Mouse (Mus musculus): ENCODE data around the gene Sox2.

Sox2 gene

GRCm38 (mm10) chr3:34649726-34650620, at the start of gene Sox2:
Gene Sox2 (plus strand): TSS chr3:34650405.
- DNase-seq (ENCODE audit: low read depth, low spot score) = peak; percentile 88

DNA sequence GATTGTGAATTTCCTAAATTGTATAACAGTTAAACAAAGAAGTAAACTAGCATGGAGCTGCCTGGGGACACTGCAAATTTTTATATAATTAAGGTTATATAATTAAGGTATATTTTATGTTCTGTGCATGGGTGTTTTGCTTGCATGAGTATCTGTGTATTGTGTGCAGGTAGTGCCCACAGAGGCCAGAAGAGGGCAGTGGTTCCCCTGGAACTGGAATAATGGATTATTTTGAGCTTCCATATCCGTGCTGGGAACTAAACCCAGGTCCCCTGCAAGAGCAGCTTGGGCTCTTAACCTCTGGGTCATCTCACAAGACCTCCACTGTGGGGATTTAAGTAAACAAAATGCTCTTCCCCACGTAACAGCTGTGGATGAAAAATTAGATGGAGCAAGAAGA, 49.1 kb upstream of the Sox2 start:
- no peak for DNase-seq (ENCODE audit: low read depth, low spot score)

- no peak for DNase-seq (ENCODE audit: low read depth, low spot score)
Observed at GRCm38 (mm10) chr3:34614107-34614506, 36.1 kb upstream of the Sox2 start.

DNA sequence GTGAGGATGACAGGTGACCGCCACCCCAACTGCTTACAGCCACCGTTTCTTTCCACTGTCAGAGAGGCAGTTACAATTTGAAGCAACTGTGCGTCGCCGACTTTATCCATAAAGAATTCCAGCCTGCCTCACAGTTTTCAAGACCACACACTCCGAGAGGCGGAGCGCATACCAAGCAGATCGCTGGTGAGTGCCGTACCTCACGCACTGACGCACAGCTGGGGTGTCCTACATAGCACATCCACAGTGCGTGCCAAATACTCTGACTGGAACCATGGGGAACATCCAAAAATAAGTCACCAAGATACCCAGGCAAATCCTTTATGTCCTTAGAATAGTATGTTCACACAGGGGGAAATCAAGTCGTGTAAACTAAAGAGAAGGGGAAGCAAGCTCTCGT, 34.7 kb upstream of the Sox2 start:
- no peak for DNase-seq (ENCODE audit: low read depth, low spot score)

DNA sequence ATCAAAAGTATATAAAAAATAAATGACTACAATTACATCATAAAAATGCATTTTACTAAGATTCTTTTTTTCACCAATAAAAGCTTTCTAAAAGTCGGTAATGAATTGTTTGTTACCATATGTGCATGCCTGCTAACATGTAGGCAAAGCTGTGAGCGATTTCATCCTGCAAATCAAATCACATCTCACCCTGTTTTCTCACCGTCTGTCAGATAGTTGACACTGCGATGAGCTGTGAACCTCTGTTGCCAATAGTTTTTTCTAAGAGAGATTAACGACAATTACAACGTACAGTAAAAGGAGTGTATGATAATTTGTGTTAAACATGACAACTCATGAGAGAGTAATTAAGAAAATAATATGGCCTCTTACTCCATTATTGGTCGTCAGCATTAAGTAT, 31.3 kb upstream of the Sox2 start:
- DNase-seq (ENCODE audit: low read depth, low spot score) = no peak

DNA sequence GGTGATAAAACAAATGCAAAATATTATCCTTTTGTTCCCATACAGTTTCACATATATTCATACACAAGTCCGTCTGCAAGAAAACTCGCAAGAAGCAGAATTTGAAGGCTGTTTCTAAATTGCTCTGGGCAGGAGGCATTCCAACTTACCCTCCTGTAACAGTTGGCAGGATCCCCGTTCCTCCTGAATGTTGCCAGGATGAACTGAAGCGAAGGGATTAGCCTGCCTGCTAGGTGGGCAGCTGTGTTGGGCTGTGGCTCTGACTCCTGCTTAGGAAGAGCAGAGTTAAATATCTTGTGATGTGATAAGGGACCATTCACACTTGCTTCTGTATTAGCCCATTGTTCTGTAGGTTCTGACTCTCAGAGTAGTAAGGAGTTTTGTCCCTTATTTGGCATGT, 30.1 kb upstream of the Sox2 start:
- no peak for DNase-seq (ENCODE audit: low read depth, low spot score)

DNA sequence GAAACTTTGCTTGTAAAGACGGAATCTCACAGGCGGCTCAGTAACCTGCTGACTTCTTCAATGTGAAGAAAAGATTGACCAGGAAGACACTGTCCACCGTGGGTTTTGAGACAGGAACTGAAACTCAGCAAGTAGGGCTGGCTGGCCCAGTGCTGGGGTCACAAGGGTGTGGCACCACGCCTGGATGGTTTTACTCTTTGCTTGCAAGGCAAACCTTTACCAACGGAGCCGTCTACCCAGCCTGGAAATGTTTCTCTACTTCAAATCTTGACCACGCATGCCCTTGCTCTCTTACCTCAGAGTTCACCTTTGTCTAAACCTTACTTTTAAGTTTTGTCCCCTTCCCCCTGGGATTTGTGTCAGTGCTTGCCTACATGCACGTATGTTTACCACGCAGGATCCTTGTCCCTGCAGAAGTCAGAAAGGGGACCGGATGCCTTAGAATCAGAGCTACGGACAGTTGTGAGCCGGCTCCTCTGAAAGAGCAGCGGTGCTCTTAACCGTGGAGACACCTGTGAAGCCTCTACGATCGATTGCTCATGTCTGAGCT, 25.4 kb upstream of the Sox2 start:
- no peak for DNase-seq (ENCODE audit: low read depth, low spot score)

GRCm38 (mm10) chr3:34626521-34626920, 23.7 kb upstream of the Sox2 start:
- DNase-seq (ENCODE audit: low read depth, low spot score) = no peak

DNA sequence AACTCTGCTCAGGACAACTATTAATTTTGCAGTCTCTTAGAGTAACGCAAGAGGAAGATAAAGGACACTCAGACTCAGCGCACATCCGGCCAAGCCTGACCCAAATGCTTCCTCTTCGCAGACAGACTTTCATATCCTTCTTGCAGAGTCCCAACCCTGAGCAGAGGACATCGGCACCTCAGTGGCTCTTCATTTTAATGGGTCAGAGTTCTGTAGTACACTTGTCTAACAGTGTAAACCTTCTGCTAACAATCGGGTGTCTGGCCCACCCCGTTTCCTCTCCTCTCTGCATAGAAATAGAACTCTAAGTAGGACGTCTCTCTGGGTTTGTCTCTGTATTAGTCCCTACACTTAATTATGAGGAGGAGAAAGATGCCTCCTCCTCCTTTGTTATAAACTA, 20.2 kb upstream of the Sox2 start:
- no peak for DNase-seq (ENCODE audit: low read depth, low spot score)

DNA sequence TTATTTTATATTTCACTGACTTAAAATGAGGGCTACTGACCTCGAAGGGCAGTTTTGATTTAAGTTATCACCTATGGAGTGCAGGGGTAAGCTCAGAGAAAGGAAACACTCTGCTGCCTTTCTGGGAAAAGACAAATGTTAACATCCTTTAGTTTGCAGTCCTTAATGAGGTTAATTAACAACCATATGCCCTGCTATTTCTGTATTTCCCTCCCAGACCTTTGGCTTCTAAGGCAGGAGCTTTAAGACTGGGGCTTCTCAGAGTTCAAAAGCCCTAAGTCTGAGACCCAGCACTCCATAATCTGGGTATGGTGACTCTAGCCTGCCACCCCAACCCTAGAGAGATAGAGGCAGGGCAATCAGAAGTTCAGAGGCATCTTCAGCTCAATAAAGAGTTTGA, 19.5 kb upstream of the Sox2 start:
- DNase-seq (ENCODE audit: low read depth, low spot score) = no peak

DNA sequence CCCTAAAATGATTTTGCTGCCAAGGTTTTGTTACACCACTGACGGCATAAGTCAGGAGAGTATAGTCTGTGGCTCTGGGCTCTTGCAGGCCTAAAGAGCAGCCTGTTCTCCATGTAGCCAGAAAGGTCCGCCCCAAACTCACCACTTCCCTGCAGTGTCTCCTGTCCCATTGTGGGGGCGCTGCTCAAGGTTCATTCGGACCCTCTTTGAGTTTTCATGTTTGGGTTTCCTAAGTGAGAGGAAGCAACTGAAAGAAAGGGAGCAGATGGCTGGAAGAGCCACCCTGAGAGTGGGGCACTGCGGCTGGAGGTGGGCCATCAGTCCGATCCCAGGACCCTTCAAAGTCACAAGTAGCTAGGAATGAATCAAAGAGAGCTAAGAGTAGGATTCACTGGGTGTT, 13.2 kb upstream of the Sox2 start:
- no peak for DNase-seq (ENCODE audit: low read depth, low spot score)

DNA sequence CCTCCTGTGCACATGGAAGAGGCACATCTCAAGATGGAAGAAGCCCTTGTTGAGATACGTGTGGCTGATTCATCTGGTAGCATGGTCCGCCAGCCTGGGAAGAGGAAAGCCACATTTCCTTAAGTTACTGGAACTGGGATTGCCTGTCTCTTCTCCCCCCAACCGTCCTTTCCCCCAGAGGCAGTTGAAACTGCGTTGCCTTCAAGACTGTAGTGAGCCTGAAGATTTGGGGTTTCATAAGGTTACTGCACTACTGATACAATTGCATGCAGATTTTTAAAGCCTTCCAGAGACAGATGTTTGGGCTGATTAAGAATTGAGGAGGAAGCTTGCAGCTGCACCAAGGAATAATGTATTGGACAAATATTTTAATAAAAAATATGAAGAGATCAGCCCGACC, 12.7 kb upstream of the Sox2 start:
- no peak for DNase-seq (ENCODE audit: low read depth, low spot score)

DNA sequence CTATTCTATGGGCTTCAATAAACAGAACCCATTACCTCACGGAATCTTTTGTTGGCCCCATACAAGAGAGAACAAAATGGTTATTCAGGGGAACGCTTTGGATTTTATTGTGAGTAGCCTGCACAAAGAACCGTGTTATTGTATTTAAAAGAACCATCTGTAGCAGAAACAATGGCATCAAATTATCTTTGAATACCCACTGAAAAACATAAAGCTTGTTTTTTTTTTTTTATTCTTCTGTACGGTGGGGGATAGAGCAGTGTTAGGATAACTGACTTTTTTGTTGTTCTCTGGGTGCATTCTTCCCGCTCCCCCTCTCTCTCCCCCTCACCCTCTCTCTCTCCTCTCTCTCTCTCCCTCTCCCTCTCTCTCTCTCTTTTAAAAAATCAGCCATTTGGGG, 12.3 kb upstream of the Sox2 start:
- no peak for DNase-seq (ENCODE audit: low read depth, low spot score)

- DNase-seq (ENCODE audit: low read depth, low spot score) = no peak
Observed at GRCm38 (mm10) chr3:34638344-34638743, 11.9 kb upstream of the Sox2 start.

- DNase-seq (ENCODE audit: low read depth, low spot score) = no peak
Observed at GRCm38 (mm10) chr3:34639031-34639872, 11.0 kb upstream of the Sox2 start.

- DNase-seq (ENCODE audit: low read depth, low spot score) = no peak
Observed at GRCm38 (mm10) chr3:34639873-34640270, 10.3 kb upstream of the Sox2 start.

GRCm38 (mm10) chr3:34640276-34640675, 9.9 kb upstream of the Sox2 start:
- no peak for DNase-seq (ENCODE audit: low read depth, low spot score)

- DNase-seq (ENCODE audit: low read depth, low spot score) = peak; percentile 86
Observed at GRCm38 (mm10) chr3:34640690-34641600, 9.3 kb upstream of the Sox2 start.

DNA sequence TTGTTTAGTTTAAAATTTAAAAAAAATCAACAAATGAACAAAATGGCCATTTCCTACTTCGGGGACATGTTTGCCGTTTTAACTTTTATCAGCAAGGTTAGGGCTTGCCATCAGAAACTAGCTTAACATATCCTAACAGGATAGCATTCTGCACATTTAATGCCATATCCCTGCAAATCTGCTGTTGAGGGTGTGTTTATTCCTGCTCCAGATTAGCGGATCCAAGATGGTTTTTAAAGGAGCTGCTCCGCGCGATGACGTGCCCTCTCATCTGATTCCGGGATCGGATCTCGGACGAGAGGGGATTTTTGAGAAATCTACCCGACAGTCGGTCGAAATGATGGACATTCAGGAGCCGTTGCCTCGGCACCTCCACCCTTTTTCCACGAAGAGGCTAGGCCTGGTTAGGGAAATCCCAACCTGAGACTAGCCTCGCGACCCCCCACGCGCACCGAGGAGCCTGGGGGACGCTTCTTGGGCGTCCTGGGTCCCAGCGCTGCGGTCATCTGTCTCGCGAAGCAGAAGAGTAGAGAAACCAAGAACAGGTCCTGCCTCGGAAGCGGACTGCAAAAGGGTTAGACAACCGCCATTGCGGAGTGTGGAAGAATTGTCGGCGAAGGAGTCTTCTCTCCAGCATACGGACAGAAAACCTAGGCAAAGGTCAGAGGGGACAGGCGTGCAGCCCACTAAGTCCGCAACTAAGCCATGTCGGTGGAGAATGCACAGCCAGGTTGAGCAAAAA, 8.3 kb upstream of the Sox2 start:
- no peak for DNase-seq (ENCODE audit: low read depth, low spot score)

DNA sequence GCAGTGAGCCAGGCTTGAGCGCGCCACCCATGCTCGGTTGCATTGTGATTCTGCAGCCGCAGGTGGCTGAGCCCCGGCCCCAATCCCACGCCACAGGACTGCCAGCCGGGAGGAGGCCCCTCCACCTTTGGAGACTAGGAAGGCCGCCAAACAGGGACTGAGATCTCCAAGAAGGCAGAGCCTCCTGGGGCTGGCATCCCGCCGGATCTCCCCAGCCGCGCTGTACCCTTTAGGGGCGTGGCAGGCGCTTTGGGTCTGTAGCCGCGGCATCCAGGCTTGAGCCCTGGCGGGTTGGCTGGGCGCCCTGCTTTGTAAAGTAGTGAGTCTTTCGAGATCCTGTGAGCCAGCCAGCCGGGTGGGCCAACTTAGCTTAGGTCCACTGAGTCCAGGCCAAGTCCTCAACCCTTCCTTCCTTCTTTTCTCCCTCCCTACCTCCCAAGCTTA, 7.7 kb upstream of the Sox2 start:
- DNase-seq (ENCODE audit: low read depth, low spot score) = no peak

DNA sequence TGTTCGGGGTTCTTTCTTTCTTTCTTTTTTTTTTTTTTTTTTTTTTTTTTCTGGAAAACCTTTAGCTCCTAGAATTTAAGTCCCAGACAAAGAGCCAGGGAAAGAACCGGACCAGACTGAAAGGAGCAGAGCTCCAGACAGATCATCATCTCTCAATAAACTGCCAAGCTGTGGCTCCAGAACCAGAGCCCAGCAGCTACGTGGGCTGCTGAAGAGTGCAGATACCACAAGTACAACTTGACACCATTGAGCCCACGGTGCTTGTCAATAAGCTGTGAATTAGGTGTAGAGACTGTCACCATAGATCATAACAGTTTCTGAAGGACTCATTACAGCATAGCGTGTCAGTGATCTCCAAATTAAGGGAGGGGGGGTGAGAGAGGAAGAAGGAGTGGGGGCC, 7.1 kb upstream of the Sox2 start:
- DNase-seq (ENCODE audit: low read depth, low spot score) = no peak
